Mouse (Mus musculus): ENCODE results near the gene Kcnab2. TPM values are rescaled to one million over a fixed set of nuclear protein-coding genes. Genes with fewer than 3 reads are reported as not detected.
A peak's percentile ranks its signal among the peaks of the same experiment; 100 is the strongest.

Kcnab2 gene
- polyA plus RNA-seq, 1 experiment, result 85.3 TPM

DNA sequence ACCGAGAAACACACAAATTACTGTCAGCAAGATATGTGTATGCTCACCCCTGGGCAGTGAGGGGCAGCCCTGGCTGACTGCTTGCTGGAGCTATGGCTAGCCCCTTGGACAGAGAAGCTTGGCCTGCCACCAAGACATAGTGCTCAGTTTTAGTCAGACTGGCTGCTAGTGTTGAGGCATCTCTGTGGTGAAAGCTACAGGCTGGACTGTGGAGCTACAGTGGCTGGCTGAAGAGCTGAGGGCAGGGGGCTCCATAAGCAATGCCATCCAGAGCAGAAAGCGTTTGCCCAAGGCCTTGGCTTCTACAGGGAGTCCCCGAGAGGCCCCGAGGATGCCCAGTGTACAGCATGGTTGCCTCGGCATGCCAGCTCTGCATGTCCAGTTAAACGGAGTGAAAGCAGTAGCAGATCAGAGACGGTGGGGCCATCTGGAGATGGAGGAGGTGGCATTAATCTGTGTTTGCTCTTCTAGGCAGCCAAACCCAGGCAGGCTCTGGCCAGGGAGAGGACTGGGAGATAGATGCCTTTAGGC lies 71.9 kb downstream of the Kcnab2 start:
- TF ChIP-seq POLR2A (IDR thresholded peaks at IDR 0.05; ENCODE audit: borderline replicate concordance, low read depth, low read length), result no peak
- TF ChIP-seq CTCF (IDR thresholded peaks at IDR 0.05; ENCODE audit: low read depth, low read length), result no peak
- Histone ChIP-seq H3K4me1 (ENCODE audit: control insufficient read depth, insufficient read depth, low read length) (no peaks in the 10 kb centered on the region), H3K4me3 (ENCODE audit: insufficient read depth, low read length) (no peak overlapping the region), H3K27ac (ENCODE audit: insufficient read depth, low read depth, low read length) (no peak overlapping the region)

DNA sequence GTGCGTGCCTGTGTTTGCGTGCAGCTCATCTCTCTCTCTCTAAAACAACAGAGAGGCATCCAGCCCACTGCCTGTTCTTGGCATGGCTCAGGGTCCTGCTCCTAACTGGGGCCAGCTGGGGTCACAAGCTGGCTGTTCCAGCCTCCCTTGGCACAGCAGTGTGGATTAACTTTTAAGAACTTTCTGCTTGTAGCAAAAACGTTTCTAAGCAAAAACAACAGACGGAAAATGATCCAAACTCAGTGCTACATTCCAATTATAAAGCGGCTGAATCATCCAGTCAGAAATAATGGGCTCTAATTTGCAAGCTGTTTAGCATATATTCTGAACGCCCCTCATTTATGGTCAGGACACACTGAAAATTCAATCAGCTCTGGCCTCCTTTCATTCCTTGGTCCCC lies 72.5 kb downstream of the Kcnab2 start:
- TF ChIP-seq POLR2A (IDR thresholded peaks at IDR 0.05; ENCODE audit: borderline replicate concordance, low read depth, low read length) (no peak), CTCF (IDR thresholded peaks at IDR 0.05; ENCODE audit: low read depth, low read length) (no peak)
- no peaks in the 10 kb centered on the region for H3K4me1 ChIP-seq (ENCODE audit: control insufficient read depth, insufficient read depth, low read length)
- H3K4me3 ChIP-seq (ENCODE audit: insufficient read depth, low read length), result no peak overlapping the region
- H3K27ac ChIP-seq (ENCODE audit: insufficient read depth, low read depth, low read length), result no peak overlapping the region

DNA sequence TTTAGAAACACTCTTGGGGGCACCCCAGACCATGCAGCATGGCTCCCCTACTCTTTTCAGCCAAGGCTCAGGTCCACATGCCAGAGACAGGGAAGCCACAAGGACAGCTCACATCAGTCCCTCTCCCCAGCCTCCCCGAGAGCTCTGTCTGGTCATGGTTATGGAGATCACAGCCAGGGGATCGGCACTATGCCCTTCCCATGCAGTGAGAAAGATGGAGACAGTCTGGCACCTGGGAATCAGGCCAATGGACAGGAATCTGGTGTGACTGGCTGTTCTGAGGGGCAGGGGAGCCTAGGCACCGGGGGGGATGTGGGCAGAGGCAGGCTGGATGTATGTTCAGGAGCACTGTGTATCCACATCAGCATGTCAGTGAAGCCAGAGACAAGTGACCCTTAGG lies 78.7 kb downstream of the Kcnab2 start:
- no peak overlapping the region for H3K27ac ChIP-seq (ENCODE audit: insufficient read depth, low read depth, low read length)
- no peak overlapping the region for H3K4me3 ChIP-seq (ENCODE audit: insufficient read depth, low read length)
- H3K4me1 ChIP-seq (ENCODE audit: control insufficient read depth, insufficient read depth, low read length), result no peaks in the 10 kb centered on the region
- no peak for TF ChIP-seq POLR2A (IDR thresholded peaks at IDR 0.05; ENCODE audit: borderline replicate concordance, low read depth, low read length)
- no peak for TF ChIP-seq CTCF (IDR thresholded peaks at IDR 0.05; ENCODE audit: low read depth, low read length)

DNA sequence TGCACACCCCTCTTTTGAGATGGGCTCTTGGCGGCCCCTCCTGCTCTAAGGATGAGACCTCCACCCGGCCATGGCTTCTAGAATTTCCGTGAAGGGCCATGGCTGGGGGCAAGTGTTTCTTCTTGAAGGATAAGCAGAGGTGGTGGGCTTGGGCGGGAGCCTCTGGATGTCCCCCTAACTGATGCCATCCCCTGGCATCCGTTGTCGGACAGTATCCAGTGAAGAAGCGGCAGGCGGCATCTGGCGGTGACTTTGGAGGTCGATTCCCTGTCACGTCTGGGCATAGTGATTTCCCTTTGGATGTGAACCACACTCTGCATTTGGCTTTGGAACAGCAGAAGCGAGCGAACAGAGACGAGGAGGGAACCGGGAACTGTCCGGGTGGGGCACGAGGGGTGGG lies 85.0 kb downstream of the Kcnab2 start:
- Histone ChIP-seq H3K27ac (ENCODE audit: insufficient read depth, low read depth, low read length) (no peak overlapping the region), H3K4me3 (ENCODE audit: insufficient read depth, low read length) (no peak overlapping the region), H3K4me1 (ENCODE audit: control insufficient read depth, insufficient read depth, low read length) (no peaks in the 10 kb centered on the region)
- TF ChIP-seq POLR2A (IDR thresholded peaks at IDR 0.05; ENCODE audit: borderline replicate concordance, low read depth, low read length), result no peak
- TF ChIP-seq CTCF (IDR thresholded peaks at IDR 0.05; ENCODE audit: low read depth, low read length), result no peak

DNA sequence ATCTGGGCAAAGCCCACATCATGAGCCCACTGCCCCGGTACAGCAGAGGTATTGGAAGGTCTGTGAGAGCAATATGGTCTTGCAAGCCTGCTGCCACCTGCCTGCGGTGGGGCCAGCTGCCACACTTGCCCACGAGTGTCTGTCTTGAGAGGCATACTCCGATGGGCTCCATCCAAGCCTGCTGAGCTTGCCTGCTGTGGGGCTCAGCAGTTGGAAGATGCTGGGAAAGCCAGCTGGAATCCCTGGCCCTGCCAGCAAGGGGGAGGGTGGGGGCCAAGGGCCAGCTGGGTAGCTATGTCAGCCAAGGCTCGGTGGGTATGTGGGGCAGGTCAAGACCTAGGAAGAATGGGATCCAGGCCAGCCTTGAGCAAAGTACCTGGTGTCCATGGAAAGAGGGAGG lies 85.5 kb downstream of the Kcnab2 start:
- TF ChIP-seq CTCF (IDR thresholded peaks at IDR 0.05; ENCODE audit: low read depth, low read length) (no peak), POLR2A (IDR thresholded peaks at IDR 0.05; ENCODE audit: borderline replicate concordance, low read depth, low read length) (no peak)
- H3K4me3 ChIP-seq (ENCODE audit: insufficient read depth, low read length), result no peak overlapping the region
- H3K27ac ChIP-seq (ENCODE audit: insufficient read depth, low read depth, low read length), result no peak overlapping the region
- H3K4me1 ChIP-seq (ENCODE audit: control insufficient read depth, insufficient read depth, low read length), result no peaks in the 10 kb centered on the region

DNA sequence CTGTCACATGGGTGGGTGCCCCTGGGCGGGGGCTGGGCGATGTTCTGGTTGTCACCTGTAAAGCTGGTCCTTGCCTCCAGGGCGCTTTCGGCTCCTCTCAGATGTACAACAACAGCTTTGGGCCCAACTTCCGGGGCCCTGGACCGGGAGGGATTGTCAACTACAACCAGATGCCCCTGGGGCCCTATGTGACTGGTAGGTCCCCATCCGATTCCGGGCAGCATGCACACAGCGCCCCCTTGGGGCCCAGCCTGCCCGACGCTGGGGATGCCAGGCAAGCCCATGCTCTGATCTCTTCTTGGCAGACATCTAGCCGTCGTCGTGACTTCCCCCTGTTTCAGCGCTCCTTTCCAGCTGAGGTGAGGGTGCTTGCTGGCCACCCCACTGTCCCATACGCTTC lies 92.0 kb downstream of the Kcnab2 start:
- H3K27ac ChIP-seq (ENCODE audit: insufficient read depth, low read depth, low read length), result no peak overlapping the region
- TF ChIP-seq CTCF (IDR thresholded peaks at IDR 0.05; ENCODE audit: low read depth, low read length) (peak; percentile 46; the same call in 1 of the 2 replicates), POLR2A (IDR thresholded peaks at IDR 0.05; ENCODE audit: borderline replicate concordance, low read depth, low read length) (no peak)
- no peaks in the 10 kb centered on the region for H3K4me1 ChIP-seq (ENCODE audit: control insufficient read depth, insufficient read depth, low read length)
- no peak overlapping the region for H3K4me3 ChIP-seq (ENCODE audit: insufficient read depth, low read length)

DNA sequence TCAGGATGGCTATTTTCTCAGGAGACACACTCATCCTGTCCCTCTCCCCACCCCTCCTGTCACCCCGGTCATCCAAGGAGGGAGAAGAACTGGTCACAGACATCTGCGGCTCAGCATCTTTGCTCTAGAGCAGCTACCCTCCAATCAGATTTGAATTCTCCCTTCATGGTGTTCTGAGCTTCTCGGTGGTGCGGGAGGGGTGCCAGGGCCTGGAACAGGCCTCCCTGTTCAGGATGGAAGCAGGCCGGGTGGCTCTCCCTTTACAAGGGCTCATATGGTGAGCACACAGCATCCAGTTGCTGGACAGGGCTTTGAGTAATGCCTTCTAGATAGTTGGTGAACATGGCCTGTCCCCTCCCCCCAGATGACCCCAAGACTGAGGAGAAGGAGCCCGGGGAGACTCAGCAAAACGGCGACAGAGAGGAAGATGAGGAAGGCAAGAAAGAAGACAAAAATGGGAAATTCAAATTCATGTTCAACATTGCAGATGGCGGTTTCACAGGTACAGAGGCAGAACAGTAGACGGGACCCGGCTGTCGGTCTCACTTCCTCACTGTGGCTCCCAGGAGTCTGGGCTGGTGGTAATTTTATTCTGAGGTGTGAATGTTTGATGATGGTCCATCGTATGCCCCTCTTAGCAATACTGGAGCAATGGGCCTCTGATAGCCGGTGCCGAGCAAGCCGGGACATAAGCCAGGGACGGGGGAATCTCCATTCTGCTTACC lies 95.0 kb downstream of the Kcnab2 start:
- H3K4me1 ChIP-seq (ENCODE audit: control insufficient read depth, insufficient read depth, low read length), result no peaks in the 10 kb centered on the region
- H3K27ac ChIP-seq (ENCODE audit: insufficient read depth, low read depth, low read length), result no peak overlapping the region
- TF ChIP-seq POLR2A (IDR thresholded peaks at IDR 0.05; ENCODE audit: borderline replicate concordance, low read depth, low read length) (no peak), CTCF (IDR thresholded peaks at IDR 0.05; ENCODE audit: low read depth, low read length) (no peak)
- no peak overlapping the region for H3K4me3 ChIP-seq (ENCODE audit: insufficient read depth, low read length)

DNA sequence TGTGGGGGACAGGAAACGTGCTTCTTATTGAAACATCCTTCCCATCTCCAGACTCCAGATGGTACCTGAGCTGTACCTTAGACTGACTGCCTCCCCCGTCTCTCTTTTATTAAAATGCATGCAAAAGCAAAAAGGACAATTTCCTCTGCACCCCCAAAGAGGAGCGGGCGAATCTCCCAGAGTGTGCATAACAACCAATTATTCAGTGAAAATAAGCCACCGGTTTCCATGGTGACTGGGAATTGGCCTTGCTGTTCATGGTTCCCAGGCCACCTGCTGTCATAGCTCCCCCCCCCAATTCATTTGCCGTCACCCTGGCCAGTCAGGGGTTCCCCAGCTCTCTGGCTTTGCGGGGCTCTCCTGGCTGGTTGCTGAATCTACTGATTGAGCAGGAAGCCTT lies 112.4 kb downstream of the Kcnab2 start:
- Histone ChIP-seq H3K4me3 (ENCODE audit: insufficient read depth, low read length) (no peak overlapping the region), H3K4me1 (ENCODE audit: control insufficient read depth, insufficient read depth, low read length) (peaks cover 16% of the 10 kb centered on the region), H3K27ac (ENCODE audit: insufficient read depth, low read depth, low read length) (no peak overlapping the region)
- TF ChIP-seq CTCF (IDR thresholded peaks at IDR 0.05; ENCODE audit: low read depth, low read length), result no peak
- TF ChIP-seq POLR2A (IDR thresholded peaks at IDR 0.05; ENCODE audit: borderline replicate concordance, low read depth, low read length), result no peak

DNA sequence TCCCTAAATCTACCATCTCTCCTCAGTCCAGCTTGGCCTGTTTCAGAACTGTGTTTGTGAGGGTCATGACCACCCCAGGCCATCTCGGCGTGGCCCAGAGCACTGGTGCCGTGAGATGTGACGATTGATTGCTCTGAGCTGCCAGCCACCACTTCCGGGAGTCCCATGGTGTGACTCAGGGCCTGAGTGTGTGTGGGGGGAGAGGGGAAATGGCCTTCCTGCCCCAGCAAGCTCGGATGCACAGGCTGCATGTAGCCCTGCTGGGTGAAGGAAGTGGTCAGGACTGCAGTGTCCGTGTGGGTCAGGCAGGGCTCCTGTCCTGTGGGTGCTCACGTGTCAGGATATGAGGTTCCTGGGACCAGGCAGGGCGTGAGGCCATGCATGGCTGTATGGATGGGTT lies 115.5 kb downstream of the Kcnab2 start:
- Histone ChIP-seq H3K4me1 (ENCODE audit: control insufficient read depth, insufficient read depth, low read length) (peaks cover 16% of the 10 kb centered on the region), H3K4me3 (ENCODE audit: insufficient read depth, low read length) (no peak overlapping the region), H3K27ac (ENCODE audit: insufficient read depth, low read depth, low read length) (peak overlapping the region; percentile 2; the same call in 1 of the 2 replicates)
- TF ChIP-seq POLR2A (IDR thresholded peaks at IDR 0.05; ENCODE audit: borderline replicate concordance, low read depth, low read length) (no peak), CTCF (IDR thresholded peaks at IDR 0.05; ENCODE audit: low read depth, low read length) (no peak)

DNA sequence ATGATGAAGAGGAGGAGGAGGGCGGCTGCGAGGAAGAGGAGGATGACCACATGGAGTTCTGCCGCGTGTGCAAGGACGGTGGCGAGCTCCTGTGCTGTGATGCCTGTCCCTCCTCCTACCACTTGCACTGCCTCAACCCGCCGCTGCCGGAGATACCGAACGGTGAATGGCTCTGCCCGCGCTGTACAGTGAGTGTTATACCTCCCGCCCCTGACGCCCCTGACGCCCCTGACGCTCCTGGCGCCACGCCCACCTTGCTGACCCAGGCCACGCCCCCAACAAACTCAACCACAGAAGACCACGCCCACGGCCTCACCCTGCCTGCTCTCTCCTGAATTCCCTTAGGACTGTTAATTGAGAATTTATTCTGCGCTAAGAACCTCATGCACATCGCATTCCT lies 116.8 kb downstream of the Kcnab2 start:
- no peak for TF ChIP-seq POLR2A (IDR thresholded peaks at IDR 0.05; ENCODE audit: borderline replicate concordance, low read depth, low read length)
- no peak for TF ChIP-seq CTCF (IDR thresholded peaks at IDR 0.05; ENCODE audit: low read depth, low read length)
- no peak overlapping the region for H3K27ac ChIP-seq (ENCODE audit: insufficient read depth, low read depth, low read length)
- peaks cover 16% of the 10 kb centered on the region for H3K4me1 ChIP-seq (ENCODE audit: control insufficient read depth, insufficient read depth, low read length)
- no peak overlapping the region for H3K4me3 ChIP-seq (ENCODE audit: insufficient read depth, low read length)
